Mouse (Mus musculus) hindbrain, embryonic 10.5 days (tissue): Measurements from ENCODE around the gene Dnmt3a. TPM values are rescaled to one million over a fixed set of nuclear protein-coding genes. Genes with fewer than 3 reads are reported as not detected.

Experiments used
- DNase-seq: peaks from one replicate; pipeline ENCODE4 v3.0.0-alpha.2; 2017; ENCODE audit warnings: low spot score
- H3K27ac ChIP-seq: fragments of 300-500 bp; sonication (generic); 2 replicates; pipeline ENCODE4 v1.5.1; 2016; ENCODE audit warnings: mild to moderate bottlenecking, moderate library complexity
- H3K27me3 ChIP-seq: fragments of 300-500 bp; sonication (generic); 2 replicates; pipeline ENCODE4 v1.6.1; 2016; ENCODE audit warnings: mild to moderate bottlenecking; ENCODE audit not compliant: poor library complexity, insufficient read depth, severe bottlenecking
- H3K36me3 ChIP-seq: fragments of 300-500 bp; sonication (generic); 2 replicates; pipeline ENCODE4 v1.6.1; 2016; ENCODE audit warnings: mild to moderate bottlenecking, moderate library complexity
- H3K4me1 ChIP-seq: fragments of 300-500 bp; sonication (generic); replicated peaks from 2 replicates; pipeline ENCODE4 v1.6.1; 2016; ENCODE audit warnings: mild to moderate bottlenecking
- H3K4me3 ChIP-seq: fragments of 300-500 bp; sonication (generic); 2 replicates; pipeline ENCODE4 v1.5.1; 2016; ENCODE audit warnings: mild to moderate bottlenecking, moderate library complexity
- H3K9me3 ChIP-seq: fragments of 300-500 bp; sonication (generic); 2 replicates; pipeline ENCODE4 v1.6.1; 2016; ENCODE audit warnings: mild to moderate bottlenecking, moderate library complexity
- WGBS: fragments of 180-500 bp; shearing (Covaris S2); methylation state at CpG from one replicate; pipeline ENCODE4 v1.1.7; 2016; 5-methylcytosine and 5-hydroxymethylcytosine counted together
- polyA plus RNA-seq: library from polyadenylated mRNA; unstranded; fragments of >200 nt; fragmentation: Nextera tagmentation; extraction: Ambion mirVana; gene quantifications from 2 replicates; pipeline ENCODE4 v1.2.1, GENCODE M21; 2016

Gene Dnmt3a
- polyA plus RNA-seq, 1 experiment from 2014 or later: 127 TPM

- H3K36me3 ChIP-seq: 0 out of 2 replicates have a peak, but pooled peaks cover 4% of the 10 kb centered on the region
- no peaks in the 10 kb centered on the region for H3K9me3 ChIP-seq
- H3K27me3 ChIP-seq: peaks cover 10% of the 10 kb centered on the region; the same call in 1 of the 2 replicates
- H3K4me3 ChIP-seq: 0 out of 2 replicates have a peak overlapping the region, but pooled peaks have one; percentile 2
- 12% methylated on average over 9 of the region's 9 CpGs for WGBS
- H3K27ac ChIP-seq: peak overlapping the region; percentile 72
- DNase-seq: peak; percentile 50
- H3K4me1 ChIP-seq: peaks cover 69% of the 10 kb centered on the region
Observed at GRCm38 (mm10) chr12:3884892-3885493, 79.2 kb downstream of the Dnmt3a start.

- H3K4me3 ChIP-seq: no peak overlapping the region
- H3K9me3 ChIP-seq: no peaks in the 10 kb centered on the region
- no peak for DNase-seq
- H3K27ac ChIP-seq: peak overlapping the region; percentile 50; the same call in 1 of the 2 replicates
- 0 out of 2 replicates have a peak, but pooled peaks cover 4% of the 10 kb centered on the region for H3K36me3 ChIP-seq
- WGBS: 37% methylated on average over 2 of the region's 2 CpGs
- H3K4me1 ChIP-seq: peaks cover 78% of the 10 kb centered on the region
- peaks cover 10% of the 10 kb centered on the region; the same call in 1 of the 2 replicates for H3K27me3 ChIP-seq
Observed at GRCm38 (mm10) chr12:3886601-3887000, 80.8 kb downstream of the Dnmt3a start.

- Histone ChIP-seq H3K27ac (peak overlapping the region; percentile 79), H3K4me1 (peaks cover 89% of the 10 kb centered on the region)
- 42% methylated on average over 4 of the region's 4 CpGs for WGBS
Observed at GRCm38 (mm10) chr12:3887515-3888325, 81.9 kb downstream of the Dnmt3a start.

GRCm38 (mm10) chr12:3889875-3890635, 84.2 kb downstream of the Dnmt3a start:
- Histone ChIP-seq H3K4me3 (no peak overlapping the region), H3K4me1 (peaks cover 92% of the 10 kb centered on the region)

More at GRCm38 (mm10) chr12:3887515-3888325, 81.9 kb downstream of the Dnmt3a start:
- peak; percentile 57 for DNase-seq
- Histone ChIP-seq H3K9me3 (no peaks in the 10 kb centered on the region), H3K27me3 (peaks cover 10% of the 10 kb centered on the region; the same call in 1 of the 2 replicates), H3K36me3 (0 out of 2 replicates have a peak, but pooled peaks cover under 1% of the 10 kb centered on the region), H3K4me3 (no peak overlapping the region; the same call in 1 of the 2 replicates)

GRCm38 (mm10) chr12:3890753-3891751, 85.2 kb downstream of the Dnmt3a start:
- WGBS: 2% methylated on average over 44 of the region's 45 CpGs
- Histone ChIP-seq H3K36me3 (peaks cover 21% of the 10 kb centered on the region), H3K4me3 (peak overlapping the region; percentile 72), H3K27ac (peak overlapping the region; percentile 97), H3K4me1 (peaks cover 87% of the 10 kb centered on the region), H3K9me3 (no peaks in the 10 kb centered on the region), H3K27me3 (peaks cover 10% of the 10 kb centered on the region; the same call in 1 of the 2 replicates)
- DNase-seq: peak; percentile 90

More at GRCm38 (mm10) chr12:3889875-3890635, 84.2 kb downstream of the Dnmt3a start:
- H3K27me3 ChIP-seq: peaks cover 10% of the 10 kb centered on the region; the same call in 1 of the 2 replicates
- DNase-seq: no peak
- 0 out of 2 replicates have a peak overlapping the region, but pooled peaks have one; percentile 97 for H3K27ac ChIP-seq
- no peaks in the 10 kb centered on the region for H3K9me3 ChIP-seq
- H3K36me3 ChIP-seq: peaks cover 11% of the 10 kb centered on the region
- 25% methylated on average over 7 of the region's 7 CpGs for WGBS

- whole genome bisulfite sequencing: 2% methylated on average over 18 of the region's 18 CpGs
- H3K36me3 ChIP-seq: peaks cover 29% of the 10 kb centered on the region
- peaks cover 10% of the 10 kb centered on the region; the same call in 1 of the 2 replicates for H3K27me3 ChIP-seq
- no peaks in the 10 kb centered on the region for H3K9me3 ChIP-seq
- peak overlapping the region; percentile 72 for H3K4me3 ChIP-seq
- peak overlapping the region; percentile 97 for H3K27ac ChIP-seq
- no peak for DNase-seq
- peaks cover 80% of the 10 kb centered on the region for H3K4me1 ChIP-seq
Observed at GRCm38 (mm10) chr12:3891779-3892239, 86.0 kb downstream of the Dnmt3a start.

GRCm38 (mm10) chr12:3892240-3893059, 86.6 kb downstream of the Dnmt3a start:
- H3K27ac ChIP-seq: peak overlapping the region; percentile 97
- DNase-seq: peak; percentile 58
- WGBS: 4% methylated on average over 15 of the region's 15 CpGs

GRCm38 (mm10) chr12:3893335-3893734, 87.5 kb downstream of the Dnmt3a start:
- Histone ChIP-seq H3K4me3 (peak overlapping the region; percentile 72), H3K27ac (peak overlapping the region; percentile 97), H3K36me3 (peaks cover 44% of the 10 kb centered on the region), H3K4me1 (peaks cover 65% of the 10 kb centered on the region), H3K9me3 (no peaks in the 10 kb centered on the region), H3K27me3 (peaks cover 10% of the 10 kb centered on the region; the same call in 1 of the 2 replicates)
- peak; percentile 6 for DNase-seq
- 63% methylated on average over 6 of the region's 6 CpGs for WGBS

More at GRCm38 (mm10) chr12:3892240-3893059, 86.6 kb downstream of the Dnmt3a start:
- H3K36me3 ChIP-seq: peaks cover 35% of the 10 kb centered on the region
- peaks cover 10% of the 10 kb centered on the region; the same call in 1 of the 2 replicates for H3K27me3 ChIP-seq
- H3K9me3 ChIP-seq: no peaks in the 10 kb centered on the region
- peak overlapping the region; percentile 72 for H3K4me3 ChIP-seq
- peaks cover 73% of the 10 kb centered on the region for H3K4me1 ChIP-seq

- Histone ChIP-seq H3K27me3 (peaks cover under 1% of the 10 kb centered on the region; the same call in 1 of the 2 replicates), H3K27ac (peak overlapping the region; percentile 16; the same call in 1 of the 2 replicates), H3K9me3 (no peaks in the 10 kb centered on the region), H3K36me3 (peaks cover 56% of the 10 kb centered on the region), H3K4me3 (no peak overlapping the region), H3K4me1 (peaks cover 53% of the 10 kb centered on the region)
- 81% methylated on average over 7 of the region's 7 CpGs for WGBS
- no peak for DNase-seq
Observed at GRCm38 (mm10) chr12:3894525-3894924, 88.7 kb downstream of the Dnmt3a start.

GRCm38 (mm10) chr12:3897057-3897545, 91.3 kb downstream of the Dnmt3a start:
- Histone ChIP-seq H3K4me3 (no peak overlapping the region), H3K4me1 (peaks cover 33% of the 10 kb centered on the region), H3K27me3 (no peaks in the 10 kb centered on the region), H3K27ac (no peak overlapping the region), H3K9me3 (no peaks in the 10 kb centered on the region; the same call in 1 of the 2 replicates), H3K36me3 (peaks cover 78% of the 10 kb centered on the region)
- 90% methylated on average over 9 of the region's 9 CpGs for WGBS
- no peak for DNase-seq
